Mouse (Mus musculus) G1E (cell line): ENCODE data around the gene Gdf3.

Experiments used
- CTCF ChIP-seq: IDR thresholded peaks from 2 replicates; pipeline ENCODE4 v1.5.1; 2012; ENCODE audit warnings: low read depth, low read length, inconsistent platforms, mixed read lengths
- GATA1 ChIP-seq: IDR thresholded peaks from 2 replicates; pipeline ENCODE4 v1.6.1; 2012; ENCODE audit warnings: borderline replicate concordance, low read length, inconsistent platforms, mixed read lengths
- GATA2 ChIP-seq: IDR thresholded peaks from 2 replicates; pipeline ENCODE4 v1.6.1; 2012; ENCODE audit warnings: low read depth, low read length, inconsistent platforms, borderline replicate concordance
- POLR2AphosphoS5 ChIP-seq: IDR thresholded peaks from 2 replicates; pipeline ENCODE4 v1.6.1; 2012; ENCODE audit warnings: low read depth, low read length, inconsistent platforms; ENCODE audit not compliant: insufficient replicate concordance
- TAL1 ChIP-seq: conservative IDR thresholded peaks from 2 replicates; pipeline ENCODE4 v1.6.1; 2012; ENCODE audit warnings: low read depth, low read length, inconsistent platforms, mixed read lengths

DNA sequence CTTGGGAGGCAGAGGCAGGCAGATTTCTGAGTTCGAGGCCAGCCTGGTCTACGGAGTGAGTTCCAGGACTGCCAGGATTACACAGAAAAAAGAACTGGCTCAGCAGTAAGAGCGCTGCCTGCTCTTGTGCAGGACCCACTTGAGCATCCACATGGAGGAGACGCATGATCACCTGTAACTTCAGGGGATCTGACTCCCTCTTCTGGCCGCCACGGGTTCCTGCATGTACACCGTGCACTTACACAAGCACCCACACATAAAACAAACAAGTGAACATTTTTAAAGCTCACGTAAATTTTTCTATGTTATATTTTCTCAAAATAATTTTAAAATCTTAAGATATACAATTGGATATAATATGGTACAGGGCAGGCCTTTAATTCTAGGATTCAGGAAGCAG lies 4.4 kb downstream of the Gdf3 start:
- TF ChIP-seq CTCF (0 out of 2 replicates have a peak, but pooled peaks have one; percentile 26), GATA2 (no peak), POLR2AphosphoS5 (no peak), TAL1 (no peak), GATA1 (no peak)
